ENCODE assay signal across 10 mouse cellular contexts in the genomic region with DNA sequence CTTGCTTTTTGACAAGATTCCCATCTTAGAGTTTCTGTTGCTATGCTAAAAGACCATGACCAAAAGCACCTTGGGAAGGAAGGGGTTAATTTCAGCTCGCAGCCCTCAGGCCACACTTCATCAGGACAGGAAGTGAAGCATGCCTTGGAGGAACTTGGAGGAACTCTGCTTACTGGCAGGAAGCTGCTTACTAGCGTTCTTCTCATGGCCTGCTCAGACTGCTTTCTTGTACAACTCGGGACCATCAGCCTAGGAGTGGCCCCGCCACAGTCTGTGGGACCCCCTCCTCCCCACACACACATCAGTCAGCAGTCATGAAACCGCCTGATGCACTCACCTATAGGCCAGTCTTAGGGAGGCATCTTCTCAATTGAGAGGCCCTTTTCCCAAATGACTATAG. TPM values are rescaled to one million over a fixed set of nuclear protein-coding genes. Genes with fewer than 3 reads are reported as not detected.
DNase-seq lines count a peak whose midpoint lies in the region; ATAC-seq and TF ChIP-seq lines count a peak whose summit lies in the region.
"Had no signal": no experiment of that assay in that cellular context is flagged by ENCODE, and none has a peak within 500 bp of the region (broad histone marks: within the 10 kb centered on the region; RNA-seq: fewer than 3 reads in every experiment).

No protein-coding gene starts in this region.

- peaks cover 94% of the 10 kb centered on the region for H3K36me3 ChIP-seq in liver, embryonic 13.5 days
- peaks cover 98% of the 10 kb centered on the region for H3K36me3 ChIP-seq in liver, embryonic 12.5 days

- 0 out of 2 replicates have a peak, but pooled peaks cover 9% of the 10 kb centered on the region for H3K4me1 ChIP-seq in liver, embryonic 13.5 days (replicated peaks)
- peaks cover 12% of the 10 kb centered on the region; the same call in 1 of the 2 replicates for H3K4me1 ChIP-seq in liver, embryonic 12.5 days

- H3K27ac ChIP-seq in gastrocnemius, adult 2 months = peak overlapping the region; percentile 53; the same call in 1 of the 2 replicates
- H3K27ac ChIP-seq in liver, embryonic 13.5 days = peak overlapping the region; percentile 11; the same call in 1 of the 2 replicates
- no peak overlapping the region for H3K27ac ChIP-seq in liver, embryonic 12.5 days
- H3K27ac ChIP-seq: limb, embryonic 15.5 days had no signal

- 30% methylated on average over 5 of the region's 5 CpGs for WGBS in liver, embryonic 13.5 days (ENCODE audit: insufficient replicate concordance)
- WGBS in liver, embryonic 12.5 days (ENCODE audit: insufficient replicate concordance) = 27% methylated on average over 5 of the region's 5 CpGs

- no peaks in the 10 kb centered on the region for H3K9me3 ChIP-seq in liver, embryonic 13.5 days (replicated peaks)
- no peaks in the 10 kb centered on the region for H3K9me3 ChIP-seq in liver, embryonic 12.5 days (replicated peaks)
- H3K9me3 ChIP-seq: limb, embryonic 15.5 days had no signal

- ATAC-seq in liver, embryonic 13.5 days (ENCODE audit: low read depth) = 0 out of 2 replicates have a peak, but pooled peaks have one; percentile 31
- ATAC-seq in liver, embryonic 12.5 days = no peak; the same call in 1 of the 2 replicates
- peak; percentile 78 for ATAC-seq in granulocyte monocyte progenitor cell, adult 5-6 weeks (replicated peaks; ENCODE audit: poor library complexity, severe bottlenecking)
- ATAC-seq in megakaryocyte progenitor cell, adult 5-6 weeks (replicated peaks; ENCODE audit: poor library complexity) = peak; percentile 59

- no peak for TF ChIP-seq CTCF in gastrocnemius, adult 2 months (IDR thresholded peaks at IDR 0.05)

- H3K4me2 ChIP-seq in liver, embryonic 13.5 days = no peak overlapping the region
- H3K4me2 ChIP-seq in liver, embryonic 12.5 days = no peak overlapping the region
- H3K4me2 ChIP-seq: limb, embryonic 15.5 days had no signal

- intact Hi-C loops in gastrocnemius, adult 2 months (cut with DNase I) = no loop called here

- DNase-seq in gastrocnemius, adult 2 months = no peak
- DNase-seq in gastrocnemius, postnatal 25 days = no peak
- DNase-seq in liver, embryonic 13.5 days = no peak
- DNase-seq in adrenal gland, postnatal 36 days = no peak
- DNase-seq in cerebellum, adult 9-10 months = no peak
- DNase-seq: retina, postnatal 1 day had no signal

- no peaks in the 10 kb centered on the region for H3K27me3 ChIP-seq in liver, embryonic 13.5 days
- H3K27me3 ChIP-seq in liver, embryonic 12.5 days (replicated peaks) = no peaks in the 10 kb centered on the region
- H3K27me3 ChIP-seq: limb, embryonic 15.5 days had no signal

- H3K4me3 ChIP-seq in gastrocnemius, adult 2 months = no peak overlapping the region
- H3K4me3 ChIP-seq in liver, embryonic 13.5 days (replicated peaks) = no peak overlapping the region
- no peak overlapping the region for H3K4me3 ChIP-seq in liver, embryonic 12.5 days
- H3K4me3 ChIP-seq: limb, embryonic 15.5 days had no signal

- no peak overlapping the region for H3K9ac ChIP-seq in liver, embryonic 13.5 days
- H3K9ac ChIP-seq in liver, embryonic 12.5 days = no peak overlapping the region
- H3K9ac ChIP-seq: limb, embryonic 15.5 days had no signal

RNA-seq across cellular contexts. Expression of a gene that starts 26.8 kb away (rescaled TPM):
- total RNA-seq in gastrocnemius, adult 2 months (2021) = 10 to 100 TPM; 87.9 to 91.5 TPM
- 10 to 100 TPM; 79.3 to 81.6 TPM for total RNA-seq in gastrocnemius, postnatal 25 days (2021)
- polyA plus RNA-seq in liver, embryonic 13.5 days (2015; fragmentation: Nextera tagmentation; extraction: Ambion mirVana) = 148 and 181 TPM in 2 replicates
- polyA plus RNA-seq in liver, embryonic 12.5 days (2016; fragmentation: Nextera tagmentation; extraction: Ambion mirVana) = 141 and 143 TPM in 2 replicates
- total RNA-seq in granulocyte monocyte progenitor cell, adult 5-6 weeks (2014; fragmentation: Nextera tagmentation) = 102 and 118 TPM in 2 replicates
- total RNA-seq in granulocyte monocyte progenitor cell, adult 5-6 weeks (2017) = 102 and 136 TPM in 2 replicates
- 110 and 111 TPM in 2 replicates for total RNA-seq in megakaryocyte progenitor cell, adult 5-6 weeks (2015)
- 105 and 106 TPM in 2 replicates for total RNA-seq in megakaryocyte progenitor cell, adult 5-6 weeks (2017)
- 100 to 1,000 TPM; 207 to 234 TPM for total RNA-seq in adrenal gland, postnatal 36 days (2021)
